Mouse (Mus musculus) hindlimb bud, embryonic 11.5 days (tissue): ENCODE measurements around the gene Olfr1480.

ENCODE experiments used
- DNase-seq: peaks from one replicate; pipeline ENCODE4 v3.0.0-alpha.2; 2012; ENCODE audit warnings: low read depth, low spot score; ENCODE audit errors: extremely low spot score

Gene Olfr1480

DNA sequence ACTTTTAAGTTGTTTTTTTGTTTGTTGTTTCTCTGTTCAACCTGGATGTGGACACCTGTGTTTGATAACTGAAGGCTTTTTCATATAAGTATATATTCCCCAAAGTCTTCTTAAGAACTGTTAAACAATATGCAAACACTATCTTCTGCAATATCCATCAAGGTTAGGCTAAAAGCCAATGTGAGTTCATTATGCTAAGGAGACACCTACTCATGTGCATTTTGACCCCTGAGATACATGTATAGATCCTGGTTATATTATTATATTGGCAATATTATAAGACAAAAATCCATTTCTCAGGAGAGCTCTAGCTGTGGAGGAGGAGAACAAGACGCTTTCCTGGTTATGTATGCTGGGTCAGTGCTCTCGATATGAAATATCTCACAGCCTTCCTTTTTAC is at the start of gene Olfr1480:
Olfr1480 (plus strand) TSS at position 301 of the 400 bp plus-strand sequence.
- DNase-seq = no peak

DNA sequence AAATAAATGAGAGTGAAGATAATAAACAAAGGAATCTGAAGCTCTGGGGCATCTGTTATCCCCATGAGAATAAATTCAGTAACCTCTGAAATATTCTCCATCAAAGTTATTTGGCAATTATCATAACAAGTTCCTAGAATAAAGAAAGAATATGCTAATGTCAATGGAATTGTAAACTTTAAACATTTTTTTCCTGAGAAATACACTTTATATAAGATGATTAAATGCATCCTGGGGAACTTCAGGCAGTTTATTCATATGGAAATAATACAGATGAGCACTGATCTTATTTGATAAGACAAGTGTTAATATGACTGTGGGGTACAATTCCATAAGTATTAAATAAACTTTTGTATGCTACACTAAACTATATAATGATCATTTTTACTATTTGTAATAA is 47.6 kb upstream of the Olfr1480 start, which contains the start of gene Olfr1475:
Olfr1475 (minus strand) TSS at position 101 of the 400 bp plus-strand sequence.
- no peak for DNase-seq

DNA sequence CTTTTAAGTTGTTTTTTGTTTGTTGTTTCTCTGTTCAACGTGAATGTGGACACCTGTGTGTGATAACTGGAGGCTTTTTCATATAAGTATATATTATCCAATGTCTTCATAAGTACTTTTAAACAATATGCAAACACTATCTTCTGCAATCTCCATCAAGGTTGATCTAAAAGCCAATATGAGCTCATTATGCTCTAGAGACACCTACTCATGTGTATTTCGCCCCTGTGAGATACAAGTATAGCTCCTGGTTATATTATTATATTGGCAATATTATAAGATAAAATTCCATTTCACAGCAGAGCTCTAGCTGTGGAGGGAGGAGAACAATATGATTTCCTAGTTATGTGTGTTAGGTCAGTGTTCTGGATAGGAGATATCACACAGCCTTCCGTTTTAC is 27.5 kb upstream of the Olfr1480 start, which contains the start of gene Olfr1477:
Olfr1477 (plus strand) TSS at position 301 of the 400 bp plus-strand sequence.
- DNase-seq = no peak
